Mouse (Mus musculus) embryonic facial prominence, embryonic 10.5 days (tissue): Measurements from ENCODE around the gene Notch2. TPM values are rescaled to one million over a fixed set of nuclear protein-coding genes. Genes with fewer than 3 reads are reported as not detected.

ENCODE experiments used
- DNase-seq: peaks from one replicate; pipeline ENCODE4 v3.0.0-alpha.2; 2017; ENCODE audit warnings: low spot score
- H3K27ac ChIP-seq: fragments of 300-500 bp; sonication (generic); replicated peaks from 2 replicates; pipeline ENCODE4 v1.5.1; 2016; ENCODE audit warnings: mild to moderate bottlenecking
- H3K27me3 ChIP-seq: fragments of 300-500 bp; sonication (generic); replicated peaks from 2 replicates; pipeline ENCODE4 v1.6.1; 2016; ENCODE audit warnings: low read depth, mild to moderate bottlenecking; ENCODE audit not compliant: poor library complexity, severe bottlenecking
- H3K36me3 ChIP-seq: fragments of 300-500 bp; sonication (generic); replicated peaks from 2 replicates; pipeline ENCODE4 v1.6.1; 2016; ENCODE audit warnings: mild to moderate bottlenecking, moderate library complexity
- H3K4me1 ChIP-seq: fragments of 300-500 bp; sonication (generic); 2 replicates; pipeline ENCODE4 v1.6.1; 2016
- H3K4me3 ChIP-seq: fragments of 300-500 bp; sonication (generic); 2 replicates; pipeline ENCODE4 v1.5.1; 2016; ENCODE audit warnings: mild to moderate bottlenecking, moderate library complexity
- H3K9me3 ChIP-seq: fragments of 300-500 bp; sonication (generic); 2 replicates; pipeline ENCODE4 v1.6.1; 2016; ENCODE audit warnings: mild to moderate bottlenecking
- WGBS: fragments of 180-500 bp; shearing (Covaris S2); methylation state at CpG from one replicate; pipeline ENCODE4 v1.1.7; 2016; 5-methylcytosine and 5-hydroxymethylcytosine counted together
- polyA plus RNA-seq: library from polyadenylated mRNA; unstranded; fragments of >200 nt; fragmentation: Nextera tagmentation; extraction: Ambion mirVana; gene quantifications from 2 replicates; pipeline ENCODE4 v1.2.1, GENCODE M21; 2016

Notch2 gene
- polyA plus RNA-seq, 1 experiment from 2014 or later = 22.0 TPM

DNA sequence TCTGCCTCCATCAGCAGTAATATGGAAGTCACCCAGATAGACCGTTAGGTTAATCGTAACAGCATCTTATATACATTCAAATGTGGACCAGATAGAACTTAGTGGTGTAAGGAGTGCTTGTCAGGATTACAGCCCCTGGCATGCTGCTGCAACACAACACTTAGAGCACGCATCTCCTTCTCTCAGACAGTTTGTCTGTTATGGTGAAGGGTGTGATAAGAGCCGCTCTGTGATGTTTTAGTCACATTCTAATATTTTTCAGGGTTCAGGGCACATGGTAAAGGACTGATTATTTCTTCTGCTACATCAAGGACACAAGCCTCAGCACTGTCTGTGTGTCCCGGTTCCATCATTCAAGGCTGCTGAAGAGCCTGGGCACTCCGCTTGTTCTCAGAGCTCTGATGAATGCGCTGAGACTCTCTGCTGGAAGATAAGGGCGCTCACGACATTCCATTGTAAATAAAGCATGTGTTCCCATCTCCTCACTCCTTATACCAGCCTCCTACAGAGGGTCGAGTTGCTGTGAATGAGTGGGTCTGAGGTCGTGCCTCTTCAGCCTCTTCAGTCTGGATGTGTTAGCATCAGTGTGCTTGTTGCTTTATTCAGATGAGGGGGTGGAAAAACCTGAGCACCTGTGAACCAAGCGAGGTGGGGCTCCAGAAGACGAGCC, 48.5 kb downstream of the Notch2 start:
- Histone ChIP-seq H3K9me3 (no peaks in the 10 kb centered on the region), H3K4me3 (peak overlapping the region; percentile 25; the same call in 1 of the 2 replicates), H3K36me3 (peaks cover 14% of the 10 kb centered on the region), H3K4me1 (peaks cover 92% of the 10 kb centered on the region), H3K27me3 (no peaks in the 10 kb centered on the region), H3K27ac (peak overlapping the region; percentile 88)
- DNase-seq = no peak
- 47% methylated on average over 13 of the region's 13 CpGs for WGBS

GRCm38 (mm10) chr3:98062591-98063185, 49.4 kb downstream of the Notch2 start:
- Histone ChIP-seq H3K36me3 (peaks cover 14% of the 10 kb centered on the region), H3K4me1 (peaks cover 83% of the 10 kb centered on the region), H3K27me3 (no peaks in the 10 kb centered on the region), H3K9me3 (no peaks in the 10 kb centered on the region), H3K27ac (peak overlapping the region; percentile 88), H3K4me3 (peak overlapping the region; percentile 6; the same call in 1 of the 2 replicates)
- no peak for DNase-seq
- 43% methylated on average over 1 of the region's 1 CpGs for WGBS

DNA sequence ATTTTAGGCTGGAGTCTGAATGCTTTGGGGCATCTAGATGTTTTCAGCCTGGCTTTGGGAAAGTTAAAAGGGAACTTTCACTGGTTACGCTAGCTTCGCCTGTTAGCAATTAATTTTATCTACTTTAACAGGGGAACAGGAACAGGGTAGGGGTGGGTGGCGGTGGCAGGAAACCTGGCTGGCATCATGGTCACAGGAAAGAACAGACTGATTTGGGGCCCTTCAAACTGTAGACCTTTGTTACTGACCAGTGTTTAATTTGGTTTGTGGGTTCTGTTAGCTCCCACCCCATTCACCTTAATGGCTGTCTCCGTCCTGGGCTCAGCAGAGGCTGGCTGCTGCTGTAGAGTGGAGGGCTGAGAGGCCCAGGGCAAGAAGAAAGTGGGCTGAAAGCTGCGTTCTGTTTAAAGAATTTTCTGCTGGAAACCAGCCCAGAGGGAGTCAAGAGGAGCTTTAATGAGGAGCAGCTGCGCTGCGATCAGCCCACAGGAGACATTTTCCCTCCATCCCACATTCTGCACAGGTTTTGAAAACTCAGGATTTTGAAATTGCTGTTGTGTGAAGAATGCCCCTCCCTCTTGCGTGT, 50.0 kb downstream of the Notch2 start:
- Histone ChIP-seq H3K4me3 (peak overlapping the region; percentile 31; the same call in 1 of the 2 replicates), H3K4me1 (peaks cover 77% of the 10 kb centered on the region), H3K27me3 (no peaks in the 10 kb centered on the region), H3K36me3 (peaks cover 18% of the 10 kb centered on the region), H3K9me3 (no peaks in the 10 kb centered on the region), H3K27ac (peak overlapping the region; percentile 88)
- 27% methylated on average over 8 of the region's 8 CpGs for WGBS
- DNase-seq = peak; percentile 78

DNA sequence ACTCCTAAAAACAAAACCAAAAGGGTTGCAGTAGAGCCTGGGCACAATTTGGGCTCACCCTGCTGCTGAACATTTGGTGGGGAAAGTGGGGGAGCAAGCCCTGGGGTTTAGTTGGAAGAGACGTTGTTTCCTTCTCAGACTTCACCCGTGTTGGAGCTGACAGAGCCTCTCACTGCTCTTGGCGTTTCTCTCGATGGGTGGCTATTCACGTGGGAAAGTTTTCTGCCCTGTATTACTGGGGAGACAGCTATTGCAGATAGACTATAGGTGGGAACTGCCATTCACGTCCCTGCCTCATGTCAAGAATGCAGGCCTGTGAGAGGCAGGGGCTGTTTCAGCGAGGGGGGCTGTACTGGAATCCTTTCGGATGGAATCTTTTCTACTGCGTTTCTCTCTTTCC, 50.5 kb downstream of the Notch2 start:
- peaks cover 72% of the 10 kb centered on the region for H3K4me1 ChIP-seq
- no peaks in the 10 kb centered on the region for H3K9me3 ChIP-seq
- 0 out of 2 replicates have a peak overlapping the region, but pooled peaks have one; percentile 31 for H3K4me3 ChIP-seq
- H3K36me3 ChIP-seq = peaks cover 14% of the 10 kb centered on the region
- H3K27me3 ChIP-seq = no peaks in the 10 kb centered on the region
- H3K27ac ChIP-seq = peak overlapping the region; percentile 88
- no peak for DNase-seq
- 24% methylated on average over 9 of the region's 9 CpGs for WGBS

GRCm38 (mm10) chr3:98065004-98065403, 51.7 kb downstream of the Notch2 start:
- DNase-seq = no peak
- H3K4me3 ChIP-seq = no peak overlapping the region
- H3K27me3 ChIP-seq = no peaks in the 10 kb centered on the region
- H3K9me3 ChIP-seq = no peaks in the 10 kb centered on the region
- H3K4me1 ChIP-seq = peaks cover 66% of the 10 kb centered on the region
- H3K27ac ChIP-seq = peak overlapping the region; percentile 77
- 88% methylated on average over 8 of the region's 8 CpGs for WGBS
- peaks cover 13% of the 10 kb centered on the region for H3K36me3 ChIP-seq

- no peak for DNase-seq
- peaks cover 22% of the 10 kb centered on the region for H3K36me3 ChIP-seq
- no peaks in the 10 kb centered on the region for H3K27me3 ChIP-seq
- no peak overlapping the region for H3K4me3 ChIP-seq
- 77% methylated on average over 3 of the region's 3 CpGs for WGBS
- H3K9me3 ChIP-seq = no peaks in the 10 kb centered on the region
- peaks cover 62% of the 10 kb centered on the region for H3K4me1 ChIP-seq
- peak overlapping the region; percentile 67 for H3K27ac ChIP-seq
These were observed 53.1 kb downstream of the Notch2 start for GRCm38 (mm10) chr3:98066434-98066833.

DNA sequence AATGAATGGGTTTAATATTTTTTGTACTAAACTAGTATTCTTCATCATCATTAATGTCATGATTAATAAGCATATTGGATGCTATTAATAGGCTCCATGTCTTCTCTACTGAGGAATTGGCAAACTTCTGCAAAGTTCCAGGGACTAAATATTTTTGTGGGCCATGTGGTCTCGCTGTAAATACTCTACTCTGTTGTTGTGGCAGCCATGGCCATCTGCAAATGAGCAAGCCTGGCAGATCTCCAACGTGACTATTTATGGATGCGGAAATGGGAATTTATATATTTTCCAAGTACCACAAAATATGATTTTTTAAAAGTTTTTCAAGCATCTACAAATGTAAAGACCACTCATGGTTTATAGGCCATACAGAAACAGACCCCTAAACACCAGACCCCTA, 54.1 kb downstream of the Notch2 start:
- H3K4me1 ChIP-seq = peaks cover 52% of the 10 kb centered on the region
- H3K27ac ChIP-seq = no peak overlapping the region
- 95% methylated on average over 3 of the region's 3 CpGs for WGBS
- no peaks in the 10 kb centered on the region for H3K27me3 ChIP-seq
- no peak overlapping the region for H3K4me3 ChIP-seq
- H3K36me3 ChIP-seq = peaks cover 31% of the 10 kb centered on the region
- no peak for DNase-seq
- H3K9me3 ChIP-seq = no peaks in the 10 kb centered on the region

GRCm38 (mm10) chr3:98067852-98068491, 54.6 kb downstream of the Notch2 start:
- H3K36me3 ChIP-seq = peaks cover 37% of the 10 kb centered on the region
- peaks cover 46% of the 10 kb centered on the region for H3K4me1 ChIP-seq
- no peak for DNase-seq
- no peak overlapping the region for H3K27ac ChIP-seq
- H3K9me3 ChIP-seq = no peaks in the 10 kb centered on the region
- no peaks in the 10 kb centered on the region for H3K27me3 ChIP-seq
- no peak overlapping the region for H3K4me3 ChIP-seq
- 90% methylated on average over 12 of the region's 12 CpGs for WGBS

- no peak overlapping the region; the same call in 1 of the 2 replicates for H3K27ac ChIP-seq
These were observed 55.8 kb downstream of the Notch2 start for GRCm38 (mm10) chr3:98069161-98069560.

GRCm38 (mm10) chr3:98069856-98070255, 56.5 kb downstream of the Notch2 start:
- H3K27me3 ChIP-seq = no peaks in the 10 kb centered on the region
- H3K9me3 ChIP-seq = no peaks in the 10 kb centered on the region
- H3K27ac ChIP-seq = no peak overlapping the region
- H3K4me1 ChIP-seq = peaks cover 36% of the 10 kb centered on the region
- 87% methylated on average over 3 of the region's 3 CpGs for WGBS
- DNase-seq = no peak
- peaks cover 53% of the 10 kb centered on the region for H3K36me3 ChIP-seq
- H3K4me3 ChIP-seq = no peak overlapping the region

More at GRCm38 (mm10) chr3:98069161-98069560, 55.8 kb downstream of the Notch2 start:
- Histone ChIP-seq H3K4me1 (peaks cover 36% of the 10 kb centered on the region), H3K36me3 (peaks cover 49% of the 10 kb centered on the region), H3K27me3 (no peaks in the 10 kb centered on the region), H3K9me3 (no peaks in the 10 kb centered on the region), H3K4me3 (no peak overlapping the region)
- 82% methylated on average over 7 of the region's 7 CpGs for WGBS
- DNase-seq = no peak

- H3K4me1 ChIP-seq = peaks cover 31% of the 10 kb centered on the region
- DNase-seq = no peak
- H3K9me3 ChIP-seq = no peaks in the 10 kb centered on the region
- H3K27ac ChIP-seq = no peak overlapping the region
- H3K4me3 ChIP-seq = no peak overlapping the region
- peaks cover 70% of the 10 kb centered on the region for H3K36me3 ChIP-seq
- 94% methylated on average over 8 of the region's 8 CpGs for WGBS
- H3K27me3 ChIP-seq = no peaks in the 10 kb centered on the region
These were observed 59.2 kb downstream of the Notch2 start for GRCm38 (mm10) chr3:98072570-98072969.

- no peak overlapping the region for H3K27ac ChIP-seq
- WGBS = 90% methylated on average over 4 of the region's 4 CpGs
- DNase-seq = no peak
- H3K36me3 ChIP-seq = peaks cover 77% of the 10 kb centered on the region
- no peak overlapping the region for H3K4me3 ChIP-seq
- peaks cover 31% of the 10 kb centered on the region for H3K4me1 ChIP-seq
- H3K9me3 ChIP-seq = no peaks in the 10 kb centered on the region
- no peaks in the 10 kb centered on the region for H3K27me3 ChIP-seq
These were observed 60.2 kb downstream of the Notch2 start for GRCm38 (mm10) chr3:98073545-98073944.
